Mouse (Mus musculus): ENCODE measurements at regions not wholly inside any gene's neighbourhood (a gene's known extent, or its start where the extent isn't known, plus 50 kb on each side); places are given as distances from the start of the nearest gene placed in this dataset.

DNA sequence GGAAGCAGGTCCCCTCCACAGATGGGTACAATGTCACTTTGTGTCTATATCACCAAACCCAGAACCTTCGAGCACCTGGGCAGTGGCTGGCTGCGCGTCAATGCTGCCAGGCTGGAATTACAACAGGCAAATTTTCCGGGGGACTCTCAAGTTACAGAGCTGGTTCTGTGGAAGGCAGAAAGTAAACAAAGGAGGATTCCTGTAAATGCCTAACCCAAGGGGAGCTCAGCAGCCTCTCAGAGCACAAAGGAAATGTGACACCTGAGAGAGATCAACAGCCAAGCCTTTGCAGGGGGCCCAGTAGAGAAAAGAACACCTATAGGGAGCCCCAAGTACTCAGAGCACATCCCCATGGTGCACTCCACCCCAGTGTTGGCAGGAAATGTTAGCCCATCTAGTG, 70.7 kb downstream of the Setd4 start:
- no peak for DNase-seq (ENCODE audit: low read depth, low spot score)

DNA sequence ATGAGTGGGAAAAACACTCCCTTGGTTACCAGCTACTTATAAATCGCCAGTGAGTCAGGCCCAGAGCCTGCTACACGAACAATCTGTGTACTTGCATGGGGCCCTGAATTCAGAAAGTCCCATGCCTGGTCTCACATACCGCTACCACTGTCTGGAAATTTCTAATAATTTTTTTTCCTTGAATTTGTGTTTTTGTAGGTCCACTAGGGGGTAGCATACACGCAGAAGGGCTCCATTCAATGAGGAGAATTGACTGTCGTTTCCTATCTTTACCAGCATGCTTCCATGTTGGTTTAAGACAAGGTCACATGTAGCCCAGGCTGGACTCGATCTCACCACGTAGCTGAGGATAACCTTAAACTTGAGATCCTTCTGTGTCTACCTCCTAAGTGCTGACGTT, 71.9 kb downstream of the Setd4 start:
- DNase-seq (ENCODE audit: low read depth, low spot score) = no peak

- DNase-seq (ENCODE audit: low read depth, low spot score) = peak; percentile 29
Measured at GRCm38 (mm10) chr16:93522485-93522884, 81.4 kb downstream of the Setd4 start.

DNA sequence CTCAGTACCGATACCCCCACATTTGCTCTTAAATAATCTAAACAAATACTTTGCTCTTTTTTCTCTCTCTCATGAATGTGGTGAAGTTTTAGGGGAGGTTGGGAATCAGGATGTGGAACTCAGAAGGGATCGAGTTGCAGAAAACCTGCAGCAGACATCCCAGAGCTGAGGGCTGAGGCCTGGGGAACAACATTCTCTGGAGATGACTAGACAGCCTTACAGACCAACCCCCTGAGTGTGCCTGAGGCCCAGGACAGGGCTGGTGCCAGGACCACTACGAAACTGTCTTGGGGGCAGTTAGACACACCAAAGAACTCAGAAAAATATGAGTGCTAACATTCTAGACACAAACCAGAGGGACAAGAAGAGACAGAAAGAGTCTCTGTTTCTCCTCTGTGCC, 83.4 kb downstream of the Setd4 start:
- no peak for DNase-seq (ENCODE audit: low read depth, low spot score)

DNA sequence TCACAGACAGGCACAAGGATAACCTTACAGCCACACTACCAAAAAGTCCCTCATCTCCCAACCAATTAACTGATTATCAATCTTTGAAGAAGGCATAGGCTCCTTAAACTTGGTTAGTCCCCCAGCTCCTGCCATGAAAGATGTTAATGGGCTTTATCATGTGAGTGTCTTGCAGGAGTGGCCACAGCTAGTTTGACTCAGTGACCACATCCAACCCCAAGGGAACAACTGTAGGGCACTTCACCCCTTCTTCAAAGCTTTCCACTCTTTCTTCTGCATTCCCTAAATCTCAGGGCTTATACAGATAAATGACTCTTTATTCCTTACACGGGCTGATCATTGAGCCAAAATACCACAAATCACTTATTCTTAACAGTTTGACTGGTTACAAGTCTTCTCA, 85.2 kb downstream of the Setd4 start:
- no peak for DNase-seq (ENCODE audit: low read depth, low spot score)

GRCm38 (mm10) chr16:93516793-93517192, 87.1 kb downstream of the Setd4 start:
- DNase-seq (ENCODE audit: low read depth, low spot score) = no peak

DNA sequence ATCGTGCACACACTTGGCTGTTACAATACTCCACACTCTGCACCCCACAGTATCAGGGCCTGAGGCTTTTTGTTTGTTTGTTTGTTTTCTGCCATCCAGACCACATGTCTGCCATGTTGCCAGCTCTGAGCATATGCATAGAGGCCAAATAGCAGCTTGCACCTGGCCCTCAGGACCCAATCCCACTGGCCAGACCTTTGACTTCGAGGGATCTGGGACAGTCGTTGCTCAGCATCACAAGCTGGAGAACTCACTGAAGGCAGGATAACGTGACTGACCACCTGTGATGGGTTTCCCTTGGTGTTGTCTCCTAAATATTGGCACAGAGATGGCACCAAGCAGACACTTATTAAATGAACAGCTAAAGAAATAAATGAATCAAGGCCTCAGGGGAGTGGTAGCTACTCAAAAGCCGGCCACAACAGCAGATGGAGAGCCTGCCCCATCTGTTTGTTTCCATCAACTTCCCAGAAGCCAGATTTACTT, 88.4 kb downstream of the Setd4 start:
- DNase-seq (ENCODE audit: low read depth, low spot score) = no peak

DNA sequence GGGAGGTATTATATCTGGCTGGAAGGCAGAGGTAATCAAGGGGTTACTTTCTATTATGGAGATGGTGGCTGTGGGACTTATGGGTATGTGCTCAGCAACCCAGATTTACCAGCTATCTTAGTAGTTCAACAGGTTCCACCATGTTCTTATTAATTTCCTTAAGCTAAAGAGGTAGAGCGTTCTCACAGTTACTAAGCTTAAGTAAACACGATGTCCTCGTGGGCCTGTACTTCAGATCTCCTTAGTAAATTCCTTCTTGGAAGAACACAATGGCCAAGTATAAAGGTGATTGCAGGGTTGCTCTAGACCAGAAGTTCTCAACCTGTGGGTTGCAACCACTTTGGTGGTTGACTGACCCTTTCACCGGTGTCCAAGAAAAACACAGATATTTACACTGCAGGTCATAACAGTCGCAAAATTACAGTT, 90.2 kb downstream of the Setd4 start:
- no peak for DNase-seq (ENCODE audit: low read depth, low spot score)

- no peak for DNase-seq (ENCODE audit: low read depth, low spot score)
Measured at GRCm38 (mm10) chr16:93511988-93512387, 91.9 kb downstream of the Setd4 start.

- DNase-seq (ENCODE audit: low read depth, low spot score) = peak; percentile 54
Measured at GRCm38 (mm10) chr16:93511517-93511916, 92.3 kb downstream of the Setd4 start.

DNA sequence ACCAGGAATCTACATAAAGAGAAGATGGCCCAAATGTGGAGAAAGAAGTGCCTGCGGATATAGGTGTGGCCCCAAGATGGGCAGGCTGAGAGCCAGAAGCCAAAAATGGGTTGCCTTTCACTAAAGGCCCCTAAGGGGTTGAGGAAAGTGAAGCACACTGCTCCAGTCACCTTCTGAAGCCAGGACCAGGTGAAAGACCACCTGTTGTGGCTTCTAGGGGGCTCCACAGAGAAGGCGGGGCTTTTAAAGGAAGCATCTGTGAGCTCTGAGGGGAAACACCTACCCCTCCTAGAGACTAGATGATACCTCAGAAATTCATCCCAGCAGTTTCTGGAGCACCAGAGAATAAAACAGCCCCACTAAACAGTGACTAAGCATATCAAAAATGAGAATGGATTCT, 105.1 kb downstream of the Setd4 start:
- DNase-seq (ENCODE audit: low read depth, low spot score) = no peak

DNA sequence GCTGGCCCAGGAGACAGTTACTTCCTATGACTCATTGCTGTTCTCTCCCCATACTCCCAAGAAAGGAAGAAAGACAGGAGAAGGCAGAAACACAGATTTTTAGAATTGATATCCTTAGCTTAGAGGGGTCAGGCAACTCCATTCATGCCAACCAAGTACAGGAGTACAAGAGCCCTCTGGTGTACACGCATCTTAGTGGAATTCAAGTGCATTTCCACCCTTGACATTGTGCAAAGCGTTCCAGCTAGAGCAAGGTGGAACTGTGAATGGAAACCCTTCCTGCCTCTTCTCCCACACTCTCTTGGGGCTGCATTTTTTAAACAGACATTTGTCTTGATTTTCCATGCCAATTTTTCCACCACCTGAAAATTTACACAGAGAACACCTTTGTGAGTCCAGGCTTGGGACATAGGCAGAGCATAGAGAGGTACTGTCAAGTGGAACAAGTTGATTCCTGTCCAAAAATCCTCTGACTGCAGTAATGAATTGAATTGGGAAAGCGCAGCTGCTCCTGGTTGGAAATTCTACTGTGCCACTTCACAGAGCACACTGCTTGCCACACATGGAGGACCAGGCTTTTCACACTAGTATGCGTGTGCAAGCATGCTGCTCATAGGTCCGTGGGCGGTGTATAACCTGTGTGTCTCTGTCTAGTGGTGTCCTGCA, 110.4 kb downstream of the Setd4 start:
- DNase-seq (ENCODE audit: low read depth, low spot score) = no peak

DNA sequence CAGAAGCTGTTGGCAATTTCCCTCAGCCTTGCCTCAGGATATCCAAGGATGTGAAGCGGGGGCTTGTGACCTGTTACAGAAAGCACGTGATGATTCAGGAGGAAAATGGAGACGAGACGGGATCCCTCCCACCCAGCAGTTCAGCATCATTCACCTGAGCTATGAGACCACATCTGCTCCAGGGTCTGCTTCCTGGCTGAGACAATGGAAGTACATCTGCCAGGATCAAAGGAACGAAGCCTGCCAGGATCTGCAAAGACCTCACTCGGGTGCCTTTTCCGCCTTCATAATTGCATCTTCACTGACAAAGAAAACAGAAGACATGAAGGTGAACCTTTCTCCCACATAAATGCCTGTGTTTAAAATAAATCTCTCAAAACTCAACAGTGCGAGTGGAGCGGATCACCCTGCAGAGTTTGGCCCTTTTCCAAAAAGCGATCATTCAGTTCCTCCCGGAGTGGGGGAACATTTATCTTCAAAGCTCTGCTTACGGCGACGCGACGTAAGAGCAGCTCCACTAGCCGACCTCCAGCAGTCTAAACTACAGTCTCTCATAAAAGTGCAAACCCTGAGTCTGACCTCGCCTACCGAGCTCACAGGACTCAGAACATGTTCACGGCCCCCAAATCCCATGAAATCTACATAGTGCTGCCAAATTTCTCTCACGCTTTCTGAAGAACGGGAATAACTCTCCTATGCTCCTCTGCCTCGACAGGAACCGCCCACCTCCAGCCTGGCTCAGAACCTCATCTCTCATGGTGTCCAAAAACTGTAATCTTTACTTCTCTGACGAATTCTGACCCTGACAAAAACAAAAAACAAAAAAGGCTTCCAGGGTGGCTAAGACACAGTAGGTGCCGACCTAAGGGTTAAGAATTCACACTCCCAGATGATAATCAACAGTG, 117.0 kb downstream of the Setd4 start:
- DNase-seq (ENCODE audit: low read depth, low spot score) = no peak

DNA sequence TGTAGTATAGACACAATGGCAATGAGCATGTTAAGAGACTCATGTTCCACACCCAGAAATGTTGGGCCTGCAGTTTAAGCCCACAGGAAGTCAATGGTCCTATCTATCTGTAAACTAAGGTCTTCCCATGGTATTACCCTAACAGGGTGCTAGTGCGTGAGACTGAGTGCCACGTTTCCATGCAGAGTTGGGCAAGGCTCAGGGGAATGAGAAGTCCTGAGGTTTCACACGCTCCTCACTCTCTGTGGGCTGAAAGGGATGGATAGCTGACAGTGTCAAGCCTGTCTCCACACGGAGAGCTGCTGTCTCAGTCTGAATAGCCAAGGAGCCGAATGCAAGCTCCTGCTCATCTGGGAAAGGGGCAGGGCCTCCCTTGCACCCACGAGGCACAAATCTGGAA, 133.9 kb downstream of the Setd4 start:
- no peak for DNase-seq (ENCODE audit: low read depth, low spot score)

- DNase-seq (ENCODE audit: low read depth, low spot score) = no peak
Measured at GRCm38 (mm10) chr16:93465741-93466140, 138.1 kb downstream of the Setd4 start.

DNA sequence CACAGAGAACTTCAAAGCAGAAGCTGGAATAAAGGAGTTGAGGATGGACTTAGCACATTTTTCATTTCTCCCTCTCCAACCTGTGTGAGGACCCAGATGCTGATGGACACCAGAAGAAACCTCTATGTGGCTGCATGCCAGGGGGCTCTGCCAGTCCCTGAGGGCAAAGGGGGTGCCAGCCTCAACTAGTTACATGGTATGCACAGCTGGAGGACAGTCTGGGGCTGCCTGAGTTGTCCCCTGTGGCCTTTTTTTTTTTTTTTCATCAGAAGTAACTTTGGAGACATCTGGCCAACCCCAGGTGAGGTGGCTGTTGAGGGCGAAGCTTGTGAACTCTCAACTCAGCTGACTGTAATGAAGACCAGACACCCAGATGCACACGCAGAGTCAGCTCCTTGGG, 139.0 kb downstream of the Setd4 start:
- no peak for DNase-seq (ENCODE audit: low read depth, low spot score)

DNA sequence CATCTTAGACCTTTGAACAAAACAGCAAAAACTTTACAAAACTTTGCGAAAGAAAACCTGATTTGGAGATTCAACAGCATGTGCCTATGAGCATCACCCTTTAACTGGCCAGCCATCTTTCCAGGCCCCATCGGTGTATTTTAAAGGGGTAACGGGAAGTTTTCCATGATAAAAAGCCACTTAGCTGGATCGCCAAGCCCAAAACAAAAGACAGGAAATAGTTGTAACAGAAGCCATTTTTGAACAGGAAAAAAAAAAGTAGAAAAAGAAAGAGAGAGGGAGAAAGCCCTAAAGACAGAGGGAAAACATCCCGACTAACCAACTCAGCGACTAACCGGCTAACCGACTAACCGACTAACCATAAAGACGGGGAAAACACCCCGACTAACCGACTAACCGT, 140.5 kb downstream of the Setd4 start:
- peak; percentile 73 for DNase-seq (ENCODE audit: low read depth, low spot score)

DNA sequence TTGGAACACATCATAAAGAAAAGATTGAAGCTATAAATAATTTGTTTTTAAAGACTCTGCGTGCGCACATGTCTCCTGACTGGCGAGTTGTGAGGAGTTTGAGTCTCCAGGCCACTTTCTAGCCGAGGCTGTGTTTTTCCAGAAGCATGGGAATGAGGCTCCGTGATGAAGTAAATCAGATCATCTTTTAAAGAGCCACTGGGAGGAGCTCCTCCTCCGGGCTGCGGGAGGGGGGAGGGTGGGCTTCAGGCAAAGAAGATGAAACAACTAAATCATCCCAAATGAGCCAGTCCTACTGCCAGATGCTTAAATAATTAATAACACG, 141.6 kb downstream of the Setd4 start:
- no peak for DNase-seq (ENCODE audit: low read depth, low spot score)

- DNase-seq (ENCODE audit: low read depth, low spot score) = no peak
Measured at GRCm38 (mm10) chr16:93461406-93462285, 142.2 kb downstream of the Setd4 start.

DNA sequence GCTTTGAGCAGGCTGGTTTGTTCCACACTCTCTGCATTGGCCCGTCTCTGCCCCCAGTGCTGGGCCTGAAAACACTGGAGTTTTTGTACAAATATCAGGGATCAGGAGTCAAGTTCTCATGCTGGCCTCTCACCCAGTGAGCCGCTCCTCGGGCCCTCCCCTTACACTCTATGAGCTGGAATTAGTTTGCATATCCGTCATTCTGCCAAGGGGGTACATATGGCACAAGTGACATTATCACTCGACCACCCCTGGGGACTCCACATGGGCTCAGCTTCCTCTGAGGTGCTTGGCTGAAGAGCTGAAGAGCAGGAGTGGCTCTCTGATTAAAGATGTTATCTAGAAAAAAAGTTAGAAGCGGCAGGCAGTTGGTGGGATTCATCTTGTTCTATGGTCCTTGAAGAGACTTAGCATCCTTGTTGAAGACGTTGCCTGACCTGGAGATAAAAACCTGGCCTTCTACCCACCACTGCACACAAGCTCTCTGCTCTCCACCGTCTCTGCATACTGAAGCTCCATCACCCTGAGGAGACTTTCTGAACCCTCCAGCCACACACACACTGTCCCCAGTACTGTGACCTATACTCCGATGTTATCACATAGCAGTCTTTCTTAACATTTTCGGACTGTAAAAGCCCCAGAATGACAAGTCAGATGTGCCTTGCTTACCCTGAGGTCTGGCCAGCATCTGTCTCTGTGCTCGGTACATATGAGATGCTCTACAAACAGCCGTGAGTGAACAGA, 144.2 kb downstream of the Setd4 start:
- DNase-seq (ENCODE audit: low read depth, low spot score) = no peak

Data from ZHBTc4 (cell line).